Mouse (Mus musculus) heart, adult 2 months (tissue): ENCODE results near the gene Tomm20l. TPM values are rescaled to one million over a fixed set of nuclear protein-coding genes. Genes with fewer than 3 reads are reported as not detected.

Experiments used
- DNase-seq, 2 experiments: peaks; one replicate each; pipeline ENCODE4 v3.0.0; 2021
- H3K27ac ChIP-seq: fragments of 200-600 bp; 2 replicates; pipeline ENCODE4 v1.8.1; 2022
- H3K27me3 ChIP-seq: fragments of 200-500 bp; 2 replicates; pipeline ENCODE4 v1.6.1; 2012; ENCODE audit warnings: mild to moderate bottlenecking, low read length, inconsistent platforms, mixed read lengths; ENCODE audit not compliant: control insufficient read depth, insufficient read depth
- H3K36me3 ChIP-seq: fragments of 200-500 bp; 2 replicates; pipeline ENCODE4 v1.6.1; 2012; ENCODE audit warnings: low read length, inconsistent platforms; ENCODE audit not compliant: control insufficient read depth, insufficient read depth
- H3K4me1 ChIP-seq: fragments of 200-500 bp; 2 replicates; pipeline ENCODE4 v1.6.1; 2011; ENCODE audit warnings: low read length; ENCODE audit not compliant: control insufficient read depth, insufficient read depth
- H3K4me3 ChIP-seq: fragments of 200-600 bp; 2 replicates; pipeline ENCODE4 v1.8.1; 2022
- H3K79me2 ChIP-seq: fragments of 200-500 bp; replicated peaks from 2 replicates; pipeline ENCODE4 v1.6.1; 2012; ENCODE audit warnings: mild to moderate bottlenecking, inconsistent platforms, low read length, moderate library complexity, mixed read lengths; ENCODE audit not compliant: control insufficient read depth, insufficient read depth
- H3K9ac ChIP-seq: fragments of 200-500 bp; 2 replicates; pipeline ENCODE4 v1.6.1; 2012; ENCODE audit warnings: low read depth, mild to moderate bottlenecking, control low read depth, inconsistent platforms, low read length, mixed read lengths
- CTCF ChIP-seq: fragments of 200-600 bp; IDR thresholded peaks from 2 replicates; pipeline ENCODE4 v1.8.1; 2022; ENCODE audit warnings: antibody characterized with exemption, mild to moderate bottlenecking, moderate library complexity
- EP300 ChIP-seq: fragments of 200-500 bp; IDR thresholded peaks from 2 replicates; pipeline ENCODE4 v1.6.1; 2011; ENCODE audit warnings: low read depth, low read length, control low read depth; ENCODE audit not compliant: insufficient read depth
- POLR2A ChIP-seq: fragments of 200-500 bp; IDR thresholded peaks from 2 replicates; pipeline ENCODE4 v1.6.1; 2011; ENCODE audit warnings: mild to moderate bottlenecking, low read depth, low read length, control low read depth; ENCODE audit not compliant: insufficient read depth
- WGBS: fragments of 180-500 bp; shearing (Covaris S2); methylation state at CpG from one replicate; pipeline ENCODE4 v1.1.7; 2018; 5-methylcytosine and 5-hydroxymethylcytosine counted together
- intact Hi-C: fragments of 180-260 bp; cut with DNase I; formaldehyde crosslinking; loops from one replicate; pipeline ENCODE4 v1.15.1; 2025
- polyA plus RNA-seq: library from polyadenylated mRNA; depleted of rRNA; stranded (reverse); fragments of >200 nt; gene quantifications from 2 replicates; pipeline ENCODE4 v1.2.3, GENCODE M21; 2012
- total RNA-seq, 2 experiments: library from RNA; stranded (reverse); gene quantifications; 2 replicates each; pipeline ENCODE4 v1.2.3; 2021

Gene Tomm20l
- total and polyA plus RNA-seq, 3 experiments, result 0.81 TPM; not detected in 2

GRCm38 (mm10) chr12:71141189-71141588 is 30.0 kb downstream of the Tomm20l start:
- TF ChIP-seq CTCF, result peak; percentile 19
- no peak for TF ChIP-seq EP300
- TF ChIP-seq POLR2A, result no peak
- Histone ChIP-seq H3K79me2 (peaks cover under 1% of the 10 kb centered on the region; the same call in 1 of the 2 replicates), H3K9ac (no peak overlapping the region), H3K4me1 (peaks cover 2% of the 10 kb centered on the region), H3K27ac (no peak overlapping the region), H3K36me3 (peaks cover 3% of the 10 kb centered on the region), H3K27me3 (no peaks in the 10 kb centered on the region), H3K4me3 (no peak overlapping the region)
- intact Hi-C loops, result no loop called here
- DNase-seq, result no peak

GRCm38 (mm10) chr12:71147641-71148040 is 36.4 kb downstream of the Tomm20l start:
- Histone ChIP-seq H3K27me3 (no peaks in the 10 kb centered on the region), H3K27ac (no peak overlapping the region), H3K79me2 (no peaks in the 10 kb centered on the region), H3K9ac (no peak overlapping the region), H3K4me1 (no peaks in the 10 kb centered on the region), H3K36me3 (no peaks in the 10 kb centered on the region), H3K4me3 (no peak overlapping the region)
- WGBS, result 68% methylated on average over 3 of the region's 3 CpGs
- intact Hi-C loops, result no loop called here
- DNase-seq, result peak; percentile 12 to 40
- TF ChIP-seq POLR2A, result no peak
- peak; percentile 88 for TF ChIP-seq CTCF

GRCm38 (mm10) chr12:71148801-71149200 is 37.6 kb downstream of the Tomm20l start:
- intact Hi-C loops, result no loop called here
- Histone ChIP-seq H3K36me3 (no peaks in the 10 kb centered on the region), H3K4me3 (no peak overlapping the region), H3K4me1 (no peaks in the 10 kb centered on the region), H3K79me2 (no peaks in the 10 kb centered on the region), H3K27ac (no peak overlapping the region), H3K27me3 (no peaks in the 10 kb centered on the region), H3K9ac (no peak overlapping the region)
- no peak for DNase-seq
- WGBS, result 94% methylated on average over 9 of the region's 9 CpGs
- TF ChIP-seq POLR2A (no peak), EP300 (no peak), CTCF (no peak)

- Histone ChIP-seq H3K27ac (no peak overlapping the region), H3K36me3 (no peaks in the 10 kb centered on the region), H3K4me3 (no peak overlapping the region), H3K9ac (no peak overlapping the region), H3K4me1 (no peaks in the 10 kb centered on the region), H3K27me3 (no peaks in the 10 kb centered on the region), H3K79me2 (no peaks in the 10 kb centered on the region)
- no peak for TF ChIP-seq POLR2A
- no peak for TF ChIP-seq CTCF
- no peak for TF ChIP-seq EP300
- intact Hi-C loops, result no loop called here
- no peak for DNase-seq
- 88% methylated on average over 6 of the region's 6 CpGs for WGBS
These were observed 38.2 kb downstream of the Tomm20l start for GRCm38 (mm10) chr12:71149456-71149855.

GRCm38 (mm10) chr12:71150167-71150566 is 38.9 kb downstream of the Tomm20l start:
- DNase-seq, result no peak
- Histone ChIP-seq H3K79me2 (no peaks in the 10 kb centered on the region), H3K27ac (no peak overlapping the region), H3K9ac (no peak overlapping the region), H3K27me3 (no peaks in the 10 kb centered on the region), H3K4me1 (no peaks in the 10 kb centered on the region), H3K36me3 (no peaks in the 10 kb centered on the region), H3K4me3 (no peak overlapping the region)
- no peak for TF ChIP-seq CTCF
- no peak for TF ChIP-seq EP300
- TF ChIP-seq POLR2A, result no peak
- intact Hi-C loops, result no loop called here
- 92% methylated on average over 8 of the region's 8 CpGs for WGBS

DNA sequence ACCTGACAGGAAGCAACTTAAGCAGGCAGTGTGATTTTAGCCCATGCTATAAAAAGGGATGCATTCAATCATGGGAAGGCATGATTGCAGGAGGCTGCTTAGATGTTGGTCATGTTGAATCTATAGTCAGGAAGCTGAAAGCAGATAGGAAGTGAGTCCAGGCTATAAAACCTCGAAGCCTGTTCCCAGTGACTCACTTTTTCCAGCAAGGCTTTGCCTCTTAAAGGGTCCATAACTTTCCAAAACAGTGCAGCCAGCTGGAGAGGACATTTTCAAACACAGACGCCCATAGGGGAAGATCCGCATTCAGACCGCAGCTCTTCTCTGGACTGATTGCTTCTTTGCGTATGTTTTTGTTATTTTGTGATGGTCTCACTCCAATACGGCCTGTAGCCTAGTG is 43.8 kb downstream of the Tomm20l start:
- Histone ChIP-seq H3K4me1 (no peaks in the 10 kb centered on the region), H3K79me2 (no peaks in the 10 kb centered on the region), H3K36me3 (no peaks in the 10 kb centered on the region; the same call in 1 of the 2 replicates), H3K9ac (no peak overlapping the region), H3K27ac (no peak overlapping the region), H3K27me3 (no peaks in the 10 kb centered on the region), H3K4me3 (no peak overlapping the region)
- DNase-seq, result no peak
- WGBS, result 79% methylated on average over 6 of the region's 6 CpGs
- intact Hi-C loops, result no loop called here
- TF ChIP-seq POLR2A (no peak), CTCF (no peak), EP300 (no peak)
